Mouse (Mus musculus): ENCODE results near the gene Ccdc125. TPM values are rescaled to one million over a fixed set of nuclear protein-coding genes. Genes with fewer than 3 reads are reported as not detected.
A peak's percentile ranks its signal among the peaks of the same experiment; 100 is the strongest.
"Not testable (repeated sequence)": the region's sequence is repeated elsewhere in the genome, so short reads cannot be mapped to it uniquely, and the experiment has no call there.

Gene Ccdc125
- polyA plus RNA-seq, 1 experiment from 2014 or later, result 5.4 TPM

DNA sequence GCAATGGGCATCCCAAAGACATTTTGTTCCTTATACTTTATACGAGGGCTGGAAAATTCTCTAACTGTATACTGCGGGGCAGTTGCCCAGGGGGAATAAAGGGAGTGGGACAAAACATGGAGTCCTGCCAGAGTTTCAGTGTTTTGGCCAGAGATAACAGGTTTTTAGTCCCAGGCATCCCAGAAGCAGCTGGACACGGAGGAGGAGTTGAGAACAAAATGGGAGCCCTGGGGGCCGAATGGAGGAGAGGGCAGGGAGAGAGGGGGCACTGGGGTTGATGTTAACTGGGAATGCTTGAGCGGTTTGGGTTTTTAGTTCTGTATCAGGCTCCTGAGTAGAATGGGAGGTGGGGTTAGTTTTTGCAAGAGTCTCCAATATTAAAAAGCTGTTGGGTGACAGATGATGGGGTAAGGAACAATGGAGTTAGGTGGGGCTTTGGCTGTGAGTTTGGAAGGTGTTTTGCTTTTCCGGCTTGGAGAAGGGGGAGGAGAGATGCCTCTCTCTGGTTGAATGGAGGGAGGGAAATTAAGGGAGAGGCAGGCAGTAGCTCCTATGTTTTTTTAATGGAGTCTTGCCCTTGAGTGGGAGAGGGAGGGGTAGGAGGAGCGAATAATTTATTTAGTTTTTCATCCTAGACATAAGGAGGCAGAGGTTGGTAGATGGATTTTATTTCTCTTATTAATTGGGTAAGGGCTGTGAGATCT, 54.7 kb downstream of the Ccdc125 start:
- no peak for ATAC-seq (ENCODE audit: insufficient number of reproducible peaks, insufficient read depth, low FRiP score, low TSS enrichment, low read depth)
- no peaks in the 10 kb centered on the region for H3K27me3 ChIP-seq
- H3K4me3 ChIP-seq (replicated peaks), result no peak overlapping the region
- H3K36me3 ChIP-seq, result peaks cover 78% of the 10 kb centered on the region
- WGBS, result 90% methylated on average over 7 of the region's 7 CpGs
- H3K4me1 ChIP-seq (replicated peaks), result peaks cover 6% of the 10 kb centered on the region
- H3K9ac ChIP-seq (replicated peaks), result no peak overlapping the region
- H3K9me3 ChIP-seq, result no peaks in the 10 kb centered on the region
- no peak overlapping the region for H3K4me2 ChIP-seq
- no peak overlapping the region for H3K27ac ChIP-seq

DNA sequence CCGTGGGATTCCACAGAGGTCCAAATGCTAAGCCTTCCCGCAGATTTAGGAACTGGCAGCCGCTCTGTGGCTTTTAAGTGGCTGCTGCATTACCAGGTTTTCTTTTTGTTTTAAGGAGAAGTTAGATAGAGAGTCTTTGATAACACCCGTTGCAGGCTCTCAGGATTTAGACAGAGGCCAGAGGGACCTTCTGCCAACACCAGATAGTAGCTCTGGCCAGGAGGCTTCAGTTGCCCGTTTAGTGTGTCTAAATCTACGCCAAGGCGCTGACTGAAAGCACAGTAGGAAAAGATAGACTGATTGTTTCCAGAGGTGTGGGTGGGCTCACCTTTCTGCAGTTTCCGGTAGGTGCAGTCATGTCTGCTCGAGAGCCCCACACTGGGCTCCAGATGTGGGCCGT, 55.7 kb downstream of the Ccdc125 start:
- ATAC-seq (ENCODE audit: insufficient number of reproducible peaks, insufficient read depth, low FRiP score, low TSS enrichment, low read depth), result no peak
- H3K4me3 ChIP-seq (replicated peaks), result no peak overlapping the region
- no peak overlapping the region for H3K27ac ChIP-seq
- peaks cover 10% of the 10 kb centered on the region for H3K4me1 ChIP-seq (replicated peaks)
- WGBS, result 89% methylated on average over 10 of the region's 10 CpGs
- H3K36me3 ChIP-seq, result peaks cover 69% of the 10 kb centered on the region
- no peak overlapping the region for H3K4me2 ChIP-seq
- H3K9me3 ChIP-seq, result no peaks in the 10 kb centered on the region
- H3K27me3 ChIP-seq, result no peaks in the 10 kb centered on the region
- no peak overlapping the region for H3K9ac ChIP-seq (replicated peaks)

DNA sequence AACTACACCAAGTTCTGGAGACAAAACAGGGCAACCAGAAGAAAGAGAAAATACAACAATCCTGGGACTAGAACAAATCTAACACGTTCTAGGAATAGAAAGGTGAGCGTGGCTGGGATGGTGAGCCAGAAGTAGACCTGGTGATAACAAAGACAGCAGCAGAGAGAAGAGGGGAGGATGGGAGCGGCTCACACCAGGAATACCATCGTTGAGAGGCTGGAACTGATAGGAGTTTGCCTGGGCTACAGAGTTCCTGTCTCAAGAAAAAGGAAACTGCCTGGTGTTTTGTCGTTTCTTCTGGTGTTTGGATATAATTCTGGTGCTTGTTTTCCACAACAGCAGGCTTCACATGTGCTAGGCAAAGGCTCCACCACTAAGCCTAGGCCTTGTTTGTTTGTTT, 58.6 kb downstream of the Ccdc125 start:
- Histone ChIP-seq H3K36me3 (peaks cover 43% of the 10 kb centered on the region), H3K4me1 (replicated peaks) (peaks cover 10% of the 10 kb centered on the region), H3K27ac (no peak overlapping the region), H3K9me3 (no peaks in the 10 kb centered on the region), H3K9ac (replicated peaks) (no peak overlapping the region), H3K27me3 (no peaks in the 10 kb centered on the region), H3K4me3 (replicated peaks) (no peak overlapping the region), H3K4me2 (no peak overlapping the region)
- 94% methylated on average over 5 of the region's 5 CpGs for WGBS
- no peak for ATAC-seq (ENCODE audit: insufficient number of reproducible peaks, insufficient read depth, low FRiP score, low TSS enrichment, low read depth)

DNA sequence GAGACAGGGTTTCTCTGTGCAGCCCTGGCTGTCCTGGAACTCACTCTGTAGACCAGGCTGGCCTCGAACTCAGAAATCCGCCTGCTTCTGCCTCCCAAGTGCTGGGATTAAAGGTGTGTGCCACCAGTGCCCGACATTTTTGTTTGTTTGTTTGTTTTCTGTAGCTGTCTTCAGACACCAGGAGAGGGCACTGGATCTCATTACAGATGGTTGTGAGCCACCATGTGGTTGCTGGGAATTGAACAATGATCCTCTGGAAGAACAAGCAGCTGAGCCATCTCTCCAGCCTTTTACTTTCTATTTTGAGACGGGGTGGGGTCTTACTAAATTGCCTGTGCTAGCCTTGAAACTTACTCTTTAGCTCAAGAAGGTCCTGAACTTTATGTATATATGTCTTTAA, 59.0 kb downstream of the Ccdc125 start:
- H3K4me3 ChIP-seq (replicated peaks); ATAC-seq (ENCODE audit: insufficient number of reproducible peaks, insufficient read depth, low FRiP score, low TSS enrichment, low read depth); H3K27ac ChIP-seq; H3K27me3 ChIP-seq; H3K4me2 ChIP-seq; H3K4me1 ChIP-seq (replicated peaks); H3K9ac ChIP-seq (replicated peaks); H3K9me3 ChIP-seq: not testable (repeated sequence)
- WGBS, result 86% methylated on average over 4 of the region's 4 CpGs
- peaks cover 39% of the 10 kb centered on the region for H3K36me3 ChIP-seq

DNA sequence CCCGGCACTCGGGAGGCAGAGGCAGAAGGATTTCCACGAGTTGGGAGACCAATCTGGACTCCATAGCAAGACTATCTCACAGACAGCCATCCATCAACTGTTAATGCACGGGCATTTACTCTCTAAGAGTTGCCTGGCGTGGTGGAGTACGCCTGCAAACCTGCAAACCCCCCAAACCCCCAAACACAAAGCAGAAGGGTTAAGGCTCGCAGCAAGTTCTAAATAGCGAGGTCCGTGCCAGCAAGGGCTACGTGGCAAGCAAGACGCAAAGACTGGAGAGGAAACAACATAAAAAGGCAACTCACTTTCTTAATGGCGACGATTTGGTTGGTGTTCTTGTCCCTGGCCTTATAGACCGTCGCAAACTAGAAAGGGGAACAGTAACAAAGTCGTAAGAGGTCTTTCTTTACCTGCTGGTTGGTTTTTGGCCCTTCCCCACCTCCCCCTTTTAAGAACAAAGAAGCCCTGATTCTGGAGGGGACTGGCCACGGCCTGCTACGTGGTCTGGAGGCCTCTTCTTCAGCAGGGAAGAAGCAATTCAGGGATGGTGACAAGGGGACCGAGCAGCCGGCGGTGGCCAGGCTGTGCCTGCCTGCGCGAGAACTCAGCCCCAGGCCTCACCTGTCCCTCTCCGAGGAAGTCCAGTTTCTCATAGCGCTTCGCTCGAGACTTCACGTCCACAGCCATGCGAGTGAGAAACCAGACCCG, 60.8 kb downstream of the Ccdc125 start:
- Histone ChIP-seq H3K4me2 (peak overlapping the region; percentile 69), H3K9me3 (no peaks in the 10 kb centered on the region), H3K36me3 (peaks cover 30% of the 10 kb centered on the region), H3K27me3 (no peaks in the 10 kb centered on the region), H3K9ac (replicated peaks) (peak overlapping the region; percentile 91), H3K4me1 (replicated peaks) (peaks cover 10% of the 10 kb centered on the region), H3K4me3 (replicated peaks) (peak overlapping the region; percentile 88), H3K27ac (peak overlapping the region; percentile 96)
- no peak; the same call in 1 of the 2 replicates for ATAC-seq (ENCODE audit: insufficient number of reproducible peaks, insufficient read depth, low FRiP score, low TSS enrichment, low read depth)
- WGBS, result 2% methylated on average over 30 of the region's 30 CpGs

DNA sequence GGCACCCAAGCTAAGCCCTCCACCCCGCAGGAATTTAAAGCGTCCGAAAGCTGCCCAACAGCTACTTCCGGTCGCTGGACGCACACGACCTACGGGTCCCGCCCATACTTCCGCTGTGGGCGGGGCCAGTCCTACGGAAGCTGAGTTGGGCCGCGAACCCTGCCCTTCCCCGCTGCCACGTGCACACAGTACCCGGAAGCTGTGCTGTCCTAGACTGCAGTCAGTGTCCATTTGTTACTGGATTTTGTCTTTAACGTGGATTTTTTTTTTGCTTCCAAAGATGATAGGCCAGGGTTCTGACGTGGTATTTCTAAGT, 61.3 kb downstream of the Ccdc125 start, which contains the start of gene Cdk7:
Gene Cdk7, minus strand, starts transcription at position 79 of the 316 bp plus-strand sequence.
- under 1% methylated on average over 19 of the region's 19 CpGs for WGBS
- Histone ChIP-seq H3K27me3 (no peaks in the 10 kb centered on the region), H3K9me3 (no peaks in the 10 kb centered on the region), H3K36me3 (peaks cover 29% of the 10 kb centered on the region), H3K4me1 (replicated peaks) (peaks cover 10% of the 10 kb centered on the region), H3K9ac (replicated peaks) (peak within 1 kb of the TSS; percentile 91), H3K4me3 (replicated peaks) (peak within 1 kb of the TSS; percentile 88), H3K4me2 (peak within 1 kb of the TSS; percentile 69), H3K27ac (peak within 1 kb of the TSS; percentile 96)
- peak; percentile 99 for ATAC-seq (ENCODE audit: insufficient number of reproducible peaks, insufficient read depth, low FRiP score, low TSS enrichment, low read depth)

DNA sequence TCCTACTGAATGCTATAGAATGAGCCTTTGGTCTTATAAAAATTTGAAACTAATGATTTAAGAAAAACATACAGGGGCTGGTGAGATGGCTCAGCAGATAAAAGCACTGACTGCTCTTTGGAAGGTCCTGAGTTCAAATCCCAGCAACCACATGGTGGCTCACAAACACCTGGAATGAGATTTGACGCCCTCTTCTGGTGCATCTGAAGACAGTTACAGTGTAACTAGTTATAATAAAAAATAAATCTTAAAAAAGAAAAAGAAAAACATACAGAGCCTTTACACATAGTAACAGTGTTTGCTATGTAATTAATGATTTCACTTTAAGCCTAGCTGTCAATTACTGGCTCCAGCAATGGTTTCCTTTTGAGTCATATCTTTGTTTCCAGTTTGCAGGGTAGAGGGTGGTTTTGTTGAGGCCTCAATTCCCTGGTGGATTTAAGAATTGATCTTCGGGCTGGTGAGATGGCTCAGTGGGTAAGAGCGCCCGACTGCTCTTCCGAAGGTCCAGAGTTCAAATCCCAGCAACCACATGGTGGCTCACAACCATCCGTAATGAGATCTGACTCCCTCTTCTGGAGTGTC, 62.0 kb downstream of the Ccdc125 start:
- H3K9me3 ChIP-seq; H3K4me1 ChIP-seq (replicated peaks); H3K9ac ChIP-seq (replicated peaks); H3K27me3 ChIP-seq; H3K27ac ChIP-seq; ATAC-seq (ENCODE audit: insufficient number of reproducible peaks, insufficient read depth, low FRiP score, low TSS enrichment, low read depth); H3K4me3 ChIP-seq (replicated peaks): not testable (repeated sequence)
- Histone ChIP-seq H3K36me3 (peaks cover 30% of the 10 kb centered on the region), H3K4me2 (peak overlapping the region; percentile 69)
- 87% methylated on average over 6 of the region's 6 CpGs for WGBS

DNA sequence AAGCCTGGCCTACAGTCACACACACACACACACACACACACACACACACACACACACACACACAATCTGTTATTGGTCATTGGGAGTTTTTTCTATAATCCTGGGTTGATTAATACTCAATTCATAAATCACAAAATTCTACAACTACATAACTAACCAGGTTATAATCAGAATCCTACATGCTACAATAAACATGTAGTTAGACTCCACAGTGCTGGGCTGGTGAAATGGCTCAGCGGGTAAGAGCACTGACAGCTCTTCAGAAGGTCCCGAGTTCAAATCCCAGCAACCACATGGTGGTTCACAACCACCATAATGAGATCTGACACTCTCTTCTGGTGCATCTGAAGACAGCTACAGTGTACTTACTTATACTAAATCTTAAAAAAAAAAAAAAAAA, 63.2 kb downstream of the Ccdc125 start:
- H3K9ac ChIP-seq (replicated peaks), result 0 out of 2 replicates have a peak overlapping the region, but pooled peaks have one; percentile 12
- H3K36me3 ChIP-seq, result peaks cover 31% of the 10 kb centered on the region
- no peak overlapping the region for H3K27ac ChIP-seq
- peaks cover 10% of the 10 kb centered on the region for H3K4me1 ChIP-seq (replicated peaks)
- no peak for ATAC-seq (ENCODE audit: insufficient number of reproducible peaks, insufficient read depth, low FRiP score, low TSS enrichment, low read depth)
- H3K4me3 ChIP-seq (replicated peaks), result no peak overlapping the region
- no peaks in the 10 kb centered on the region for H3K27me3 ChIP-seq
- WGBS, result 93% methylated on average over 2 of the region's 2 CpGs
- no peak overlapping the region for H3K4me2 ChIP-seq
- no peaks in the 10 kb centered on the region for H3K9me3 ChIP-seq

DNA sequence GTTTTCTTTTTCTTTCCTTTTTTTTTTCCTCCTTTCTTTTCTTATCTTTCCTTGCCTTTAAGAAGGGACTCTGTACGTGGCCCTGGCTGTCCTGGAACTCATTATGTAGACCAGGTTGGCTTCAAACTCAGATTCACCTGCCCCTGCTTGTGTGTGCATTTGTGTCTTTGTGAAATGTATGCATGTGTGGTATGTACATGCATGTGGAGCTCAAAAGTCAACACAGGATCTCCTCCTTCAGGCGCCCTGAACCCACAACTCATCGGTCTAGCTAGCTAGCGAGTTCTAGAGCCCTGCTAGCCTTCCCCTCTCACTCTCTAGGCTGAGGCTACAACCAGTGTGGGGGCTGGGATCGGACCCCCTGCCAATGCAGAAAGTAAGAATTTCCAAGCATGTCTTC, 73.3 kb downstream of the Ccdc125 start:
- Histone ChIP-seq H3K9ac (replicated peaks) (no peak overlapping the region), H3K9me3 (no peaks in the 10 kb centered on the region), H3K4me1 (replicated peaks) (peaks cover 4% of the 10 kb centered on the region), H3K27me3 (no peaks in the 10 kb centered on the region), H3K27ac (no peak overlapping the region), H3K4me2 (no peak overlapping the region), H3K4me3 (replicated peaks) (no peak overlapping the region), H3K36me3 (peaks cover 14% of the 10 kb centered on the region)
- 89% methylated on average over 5 of the region's 5 CpGs for WGBS
- no peak for ATAC-seq (ENCODE audit: insufficient number of reproducible peaks, insufficient read depth, low FRiP score, low TSS enrichment, low read depth)

DNA sequence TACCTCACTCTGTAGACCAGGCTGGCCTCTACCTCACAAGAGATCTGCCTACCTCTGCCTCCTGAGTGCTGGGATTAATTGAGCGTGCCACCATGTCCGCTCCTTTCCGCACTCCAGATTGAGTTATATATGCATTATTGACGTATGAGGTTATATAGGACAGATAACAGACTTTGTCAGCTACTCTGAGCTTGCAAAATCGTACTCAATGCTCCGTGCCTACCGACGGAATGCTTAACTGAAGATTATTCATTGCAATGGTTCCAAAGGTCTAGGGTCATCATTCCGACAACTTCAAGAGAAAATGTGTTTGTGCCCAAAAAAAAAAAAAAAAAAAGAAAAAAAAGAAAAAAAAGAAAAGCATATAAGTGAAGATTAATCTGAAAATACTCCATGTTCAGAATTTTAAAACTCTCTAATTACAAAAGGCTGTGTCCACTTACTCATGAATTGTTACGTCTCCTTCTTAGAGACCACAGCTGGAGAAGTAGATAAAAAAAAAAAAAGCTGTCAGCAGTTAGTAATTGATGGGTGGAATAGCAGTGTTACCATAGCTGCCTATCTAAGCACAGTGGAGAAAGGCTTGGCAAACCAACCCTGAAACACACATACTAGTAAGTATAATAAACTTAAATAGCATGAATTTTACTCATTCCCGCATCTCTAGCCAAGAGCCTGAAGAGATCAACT, 74.0 kb downstream of the Ccdc125 start:
- H3K9me3 ChIP-seq, result no peaks in the 10 kb centered on the region
- H3K4me1 ChIP-seq (replicated peaks), result peaks cover 4% of the 10 kb centered on the region
- peak overlapping the region; percentile 91 for H3K27ac ChIP-seq
- peaks cover 9% of the 10 kb centered on the region; the same call in 1 of the 2 replicates for H3K36me3 ChIP-seq
- peak overlapping the region; percentile 66 for H3K4me3 ChIP-seq (replicated peaks)
- ATAC-seq (ENCODE audit: insufficient number of reproducible peaks, insufficient read depth, low FRiP score, low TSS enrichment, low read depth), result peak; percentile 5; the same call in 1 of the 2 replicates
- peak overlapping the region; percentile 73; the same call in 1 of the 2 replicates for H3K9ac ChIP-seq (replicated peaks)
- peak overlapping the region; percentile 66 for H3K4me2 ChIP-seq
- H3K27me3 ChIP-seq, result no peaks in the 10 kb centered on the region
- WGBS, result 68% methylated on average over 11 of the region's 11 CpGs

Measured in limb, embryonic 12.5 days (tissue).